Mouse (Mus musculus) heart, adult 2 months (tissue): ENCODE measurements at regions not wholly inside any gene's neighbourhood (a gene's known extent, or its start where the extent isn't known, plus 50 kb on each side); places are given as distances from the start of the nearest gene placed in this dataset.

Experiments used
- DNase-seq, 2 experiments: peaks; one replicate each; pipeline ENCODE4 v3.0.0; 2021
- H3K27ac ChIP-seq: fragments of 200-600 bp; 2 replicates; pipeline ENCODE4 v1.8.1; 2022
- H3K27me3 ChIP-seq: fragments of 200-500 bp; 2 replicates; pipeline ENCODE4 v1.6.1; 2012; ENCODE audit warnings: mild to moderate bottlenecking, low read length, inconsistent platforms, mixed read lengths; ENCODE audit not compliant: control insufficient read depth, insufficient read depth
- H3K36me3 ChIP-seq: fragments of 200-500 bp; 2 replicates; pipeline ENCODE4 v1.6.1; 2012; ENCODE audit warnings: low read length, inconsistent platforms; ENCODE audit not compliant: control insufficient read depth, insufficient read depth
- H3K4me1 ChIP-seq: fragments of 200-500 bp; 2 replicates; pipeline ENCODE4 v1.6.1; 2011; ENCODE audit warnings: low read length; ENCODE audit not compliant: control insufficient read depth, insufficient read depth
- H3K4me3 ChIP-seq: fragments of 200-600 bp; 2 replicates; pipeline ENCODE4 v1.8.1; 2022
- H3K79me2 ChIP-seq: fragments of 200-500 bp; replicated peaks from 2 replicates; pipeline ENCODE4 v1.6.1; 2012; ENCODE audit warnings: mild to moderate bottlenecking, inconsistent platforms, low read length, moderate library complexity, mixed read lengths; ENCODE audit not compliant: control insufficient read depth, insufficient read depth
- H3K9ac ChIP-seq: fragments of 200-500 bp; 2 replicates; pipeline ENCODE4 v1.6.1; 2012; ENCODE audit warnings: low read depth, mild to moderate bottlenecking, control low read depth, inconsistent platforms, low read length, mixed read lengths
- CTCF ChIP-seq: fragments of 200-600 bp; IDR thresholded peaks from 2 replicates; pipeline ENCODE4 v1.8.1; 2022; ENCODE audit warnings: antibody characterized with exemption, mild to moderate bottlenecking, moderate library complexity
- EP300 ChIP-seq: fragments of 200-500 bp; IDR thresholded peaks from 2 replicates; pipeline ENCODE4 v1.6.1; 2011; ENCODE audit warnings: low read depth, low read length, control low read depth; ENCODE audit not compliant: insufficient read depth
- POLR2A ChIP-seq: fragments of 200-500 bp; IDR thresholded peaks from 2 replicates; pipeline ENCODE4 v1.6.1; 2011; ENCODE audit warnings: mild to moderate bottlenecking, low read depth, low read length, control low read depth; ENCODE audit not compliant: insufficient read depth
- WGBS: fragments of 180-500 bp; shearing (Covaris S2); methylation state at CpG from one replicate; pipeline ENCODE4 v1.1.7; 2018; 5-methylcytosine and 5-hydroxymethylcytosine counted together
- intact Hi-C: fragments of 180-260 bp; cut with DNase I; formaldehyde crosslinking; loops from one replicate; pipeline ENCODE4 v1.15.1; 2025

GRCm38 (mm10) chr4:131193900-131194419 is 249.8 kb downstream of the Matn1 start:
- Histone ChIP-seq H3K4me3 (no peak overlapping the region), H3K27ac (no peak overlapping the region), H3K4me1 (no peaks in the 10 kb centered on the region), H3K36me3 (no peaks in the 10 kb centered on the region), H3K79me2 (no peaks in the 10 kb centered on the region), H3K9ac (no peak overlapping the region), H3K27me3 (no peaks in the 10 kb centered on the region)
- 85% methylated on average over 20 of the region's 20 CpGs for WGBS
- intact Hi-C loops: no loop called here
- TF ChIP-seq EP300 (no peak), CTCF (no peak), POLR2A (no peak)
- DNase-seq: no peak

GRCm38 (mm10) chr4:131196147-131196546 is 252.0 kb downstream of the Matn1 start:
- H3K27me3 ChIP-seq: no peaks in the 10 kb centered on the region
- H3K4me1 ChIP-seq: no peaks in the 10 kb centered on the region
- intact Hi-C loops: no loop called here
- H3K9ac ChIP-seq: no peak overlapping the region
- TF ChIP-seq POLR2A (no peak), EP300 (no peak), CTCF (no peak)
- no peak for DNase-seq
- no peak overlapping the region for H3K4me3 ChIP-seq
- 76% methylated on average over 4 of the region's 4 CpGs for WGBS
- no peaks in the 10 kb centered on the region for H3K79me2 ChIP-seq
- H3K36me3 ChIP-seq: no peaks in the 10 kb centered on the region
- H3K27ac ChIP-seq: no peak overlapping the region

- Histone ChIP-seq H3K27me3 (no peaks in the 10 kb centered on the region), H3K4me1 (no peaks in the 10 kb centered on the region), H3K36me3 (no peaks in the 10 kb centered on the region), H3K79me2 (no peaks in the 10 kb centered on the region), H3K9ac (no peak overlapping the region), H3K4me3 (no peak overlapping the region), H3K27ac (no peak overlapping the region)
- WGBS: 78% methylated on average over 12 of the region's 12 CpGs
- TF ChIP-seq EP300 (no peak), POLR2A (no peak), CTCF (no peak)
- intact Hi-C loops: no loop called here
- no peak for DNase-seq
Observed at GRCm38 (mm10) chr4:131203721-131204120, 259.5 kb downstream of the Matn1 start.

GRCm38 (mm10) chr4:131204722-131205121 is 260.5 kb downstream of the Matn1 start:
- Histone ChIP-seq H3K4me1 (no peaks in the 10 kb centered on the region), H3K36me3 (no peaks in the 10 kb centered on the region), H3K79me2 (no peaks in the 10 kb centered on the region), H3K27me3 (no peaks in the 10 kb centered on the region), H3K9ac (no peak overlapping the region), H3K27ac (no peak overlapping the region), H3K4me3 (no peak overlapping the region)
- WGBS: 85% methylated on average over 3 of the region's 3 CpGs
- no peak for TF ChIP-seq CTCF
- TF ChIP-seq POLR2A: no peak
- no peak for TF ChIP-seq EP300
- DNase-seq: no peak
- intact Hi-C loops: no loop called here

- no peak for TF ChIP-seq POLR2A
- TF ChIP-seq EP300: no peak
- TF ChIP-seq CTCF: no peak
- Histone ChIP-seq H3K9ac (no peak overlapping the region), H3K4me3 (no peak overlapping the region), H3K79me2 (no peaks in the 10 kb centered on the region), H3K27me3 (no peaks in the 10 kb centered on the region), H3K27ac (no peak overlapping the region), H3K4me1 (no peaks in the 10 kb centered on the region), H3K36me3 (no peaks in the 10 kb centered on the region)
- 66% methylated on average over 2 of the region's 2 CpGs for WGBS
- no peak for DNase-seq
- intact Hi-C loops: no loop called here
Observed at GRCm38 (mm10) chr4:131205127-131205526, 260.9 kb downstream of the Matn1 start.

GRCm38 (mm10) chr4:131205685-131206084 is 261.5 kb downstream of the Matn1 start:
- no peak overlapping the region for H3K9ac ChIP-seq
- H3K36me3 ChIP-seq: no peaks in the 10 kb centered on the region
- intact Hi-C loops: no loop called here
- H3K27ac ChIP-seq: no peak overlapping the region
- no peaks in the 10 kb centered on the region for H3K4me1 ChIP-seq
- no peak for DNase-seq
- no peak overlapping the region for H3K4me3 ChIP-seq
- no peaks in the 10 kb centered on the region for H3K79me2 ChIP-seq
- H3K27me3 ChIP-seq: no peaks in the 10 kb centered on the region
- TF ChIP-seq CTCF (no peak), EP300 (no peak), POLR2A (no peak)
- WGBS: 68% methylated on average over 4 of the region's 4 CpGs
